Mouse (Mus musculus) midbrain, embryonic 15.5 days (tissue): ENCODE data around the gene Gm7879. TPM values are rescaled to one million over a fixed set of nuclear protein-coding genes. Genes with fewer than 3 reads are reported as not detected.
"Not testable (repeated sequence)": the region's sequence is repeated elsewhere in the genome, so short reads cannot be mapped to it uniquely, and the experiment has no call there.

Source experiments
- ATAC-seq: fragments of 200-750 bp; cut with Nextera tagmentation; replicated peaks from 2 replicates; pipeline ENCODE4 v1.8.0; 2017; ENCODE audit warnings: moderate TSS enrichment
- H3K27ac ChIP-seq: fragments of 300-500 bp; sonication (generic); 2 replicates; pipeline ENCODE4 v1.5.1; 2015; ENCODE audit warnings: mild to moderate bottlenecking, inconsistent platforms
- H3K27me3 ChIP-seq: fragments of 300-500 bp; sonication (generic); replicated peaks from 2 replicates; pipeline ENCODE4 v1.6.1; 2015; ENCODE audit warnings: inconsistent platforms
- H3K36me3 ChIP-seq: fragments of 300-500 bp; sonication (generic); replicated peaks from 2 replicates; pipeline ENCODE4 v1.6.1; 2015; ENCODE audit warnings: inconsistent platforms
- H3K4me1 ChIP-seq: fragments of 300-500 bp; sonication (generic); 2 replicates; pipeline ENCODE4 v1.6.1; 2015; ENCODE audit warnings: inconsistent platforms
- H3K4me2 ChIP-seq: fragments of 300-500 bp; sonication (generic); 2 replicates; pipeline ENCODE4 v1.6.1; 2015; ENCODE audit warnings: inconsistent platforms, mild to moderate bottlenecking, moderate library complexity
- H3K4me3 ChIP-seq: fragments of 300-500 bp; sonication (generic); 2 replicates; pipeline ENCODE4 v1.5.1; 2015; ENCODE audit warnings: mild to moderate bottlenecking, inconsistent platforms
- H3K9ac ChIP-seq: fragments of 300-500 bp; sonication (generic); 2 replicates; pipeline ENCODE4 v1.6.1; 2015; ENCODE audit warnings: mild to moderate bottlenecking, inconsistent platforms
- H3K9me3 ChIP-seq: fragments of 300-500 bp; sonication (generic); 2 replicates; pipeline ENCODE4 v1.6.1; 2016; ENCODE audit warnings: inconsistent platforms
- WGBS: fragments of 180-500 bp; shearing (Covaris S2); methylation state at CpG from one replicate; pipeline ENCODE4 v1.1.7; 2015; ENCODE audit warnings: mixed read lengths; 5-methylcytosine and 5-hydroxymethylcytosine counted together
- polyA plus RNA-seq: library from polyadenylated mRNA; unstranded; fragments of >200 nt; fragmentation: Nextera tagmentation; extraction: Ambion mirVana; gene quantifications from 2 replicates; pipeline ENCODE4 v1.2.1, GENCODE M21; 2015

The Gm7879 gene
- polyA plus RNA-seq: 0.83 TPM in 1 of 2 replicates, not detected in the other

DNA sequence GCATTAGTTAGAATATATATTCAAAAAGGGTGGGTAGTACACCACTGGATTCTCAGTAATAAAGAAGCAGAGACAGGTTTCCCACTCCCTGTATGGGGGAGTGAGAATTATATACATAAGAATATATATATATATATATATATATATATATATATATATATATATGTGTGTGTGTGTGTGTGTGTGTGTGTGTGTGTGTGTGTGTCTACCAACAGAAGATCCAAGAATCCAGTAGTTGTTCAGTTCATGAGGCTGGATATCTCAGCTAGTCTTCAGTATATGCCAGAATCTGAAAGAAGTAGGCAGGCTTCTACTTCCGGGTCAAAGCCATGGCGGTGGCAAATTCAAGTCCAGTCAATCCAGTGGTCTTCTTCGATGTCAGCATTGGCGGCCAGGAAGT lies at the start of gene Gm7879:
Gm7879 (plus strand) TSS at position 301 of the 400 bp plus-strand sequence.
- H3K9ac ChIP-seq, ATAC-seq, H3K27me3 ChIP-seq, H3K36me3 ChIP-seq, H3K4me3 ChIP-seq, H3K4me1 ChIP-seq, H3K9me3 ChIP-seq, H3K4me2 ChIP-seq, H3K27ac ChIP-seq: not testable (repeated sequence)
- 96% methylated on average over 4 of the region's 4 CpGs for WGBS

DNA sequence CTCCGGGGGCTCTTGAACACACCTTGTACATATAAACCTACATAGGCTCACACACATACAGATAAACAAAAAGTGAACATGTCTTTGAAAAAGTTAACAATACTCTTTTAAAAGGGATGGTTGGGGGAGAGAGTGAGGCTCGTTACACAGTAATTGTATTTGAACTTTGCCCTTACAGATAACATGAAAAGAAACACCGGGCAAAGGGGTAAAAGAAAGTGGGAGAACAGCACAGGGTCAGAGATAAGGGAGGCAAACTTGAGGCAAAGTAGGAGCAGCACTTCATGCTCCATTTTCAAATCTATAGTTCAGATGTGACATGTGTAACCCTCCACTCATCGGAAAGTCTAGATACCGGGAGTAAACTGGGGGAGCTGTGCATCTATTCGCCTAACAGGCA lies 49.3 kb upstream of the Gm7879 start:
- Histone ChIP-seq H3K9me3 (no peaks in the 10 kb centered on the region), H3K4me3 (no peak overlapping the region), H3K9ac (no peak overlapping the region), H3K4me1 (peaks cover 3% of the 10 kb centered on the region), H3K36me3 (no peaks in the 10 kb centered on the region), H3K27me3 (no peaks in the 10 kb centered on the region; the same call in 1 of the 2 replicates), H3K4me2 (no peak overlapping the region), H3K27ac (no peak overlapping the region)
- WGBS: 88% methylated on average over 6 of the region's 6 CpGs
- ATAC-seq: no peak

GRCm38 (mm10) chr5:43865316-43865715 lies 47.6 kb upstream of the Gm7879 start:
- no peak overlapping the region for H3K9ac ChIP-seq
- peaks cover 12% of the 10 kb centered on the region for H3K4me1 ChIP-seq
- H3K4me3 ChIP-seq: no peak overlapping the region
- H3K27me3 ChIP-seq: no peaks in the 10 kb centered on the region; the same call in 1 of the 2 replicates
- WGBS: 85% methylated on average over 2 of the region's 2 CpGs
- no peaks in the 10 kb centered on the region for H3K36me3 ChIP-seq
- ATAC-seq: no peak
- H3K9me3 ChIP-seq: no peaks in the 10 kb centered on the region
- no peak overlapping the region for H3K27ac ChIP-seq
- no peak overlapping the region for H3K4me2 ChIP-seq

GRCm38 (mm10) chr5:43868253-43868652 lies 44.7 kb upstream of the Gm7879 start, which contains the start of gene Cd38:
Gene Cd38, plus strand, starts transcription at chr5:43868553.
- ATAC-seq: peak; percentile 17; the same call in 1 of the 2 replicates
- Histone ChIP-seq H3K4me2 (peak within 1 kb of the TSS; percentile 66), H3K4me1 (peaks cover 12% of the 10 kb centered on the region), H3K27ac (no peak within 1 kb of the TSS), H3K36me3 (no peaks in the 10 kb centered on the region), H3K27me3 (no peaks in the 10 kb centered on the region; the same call in 1 of the 2 replicates), H3K9me3 (no peaks in the 10 kb centered on the region), H3K4me3 (peak within 1 kb of the TSS; percentile 32), H3K9ac (0 out of 2 replicates have a peak within 1 kb of the TSS, but pooled peaks have one; percentile 5)

DNA sequence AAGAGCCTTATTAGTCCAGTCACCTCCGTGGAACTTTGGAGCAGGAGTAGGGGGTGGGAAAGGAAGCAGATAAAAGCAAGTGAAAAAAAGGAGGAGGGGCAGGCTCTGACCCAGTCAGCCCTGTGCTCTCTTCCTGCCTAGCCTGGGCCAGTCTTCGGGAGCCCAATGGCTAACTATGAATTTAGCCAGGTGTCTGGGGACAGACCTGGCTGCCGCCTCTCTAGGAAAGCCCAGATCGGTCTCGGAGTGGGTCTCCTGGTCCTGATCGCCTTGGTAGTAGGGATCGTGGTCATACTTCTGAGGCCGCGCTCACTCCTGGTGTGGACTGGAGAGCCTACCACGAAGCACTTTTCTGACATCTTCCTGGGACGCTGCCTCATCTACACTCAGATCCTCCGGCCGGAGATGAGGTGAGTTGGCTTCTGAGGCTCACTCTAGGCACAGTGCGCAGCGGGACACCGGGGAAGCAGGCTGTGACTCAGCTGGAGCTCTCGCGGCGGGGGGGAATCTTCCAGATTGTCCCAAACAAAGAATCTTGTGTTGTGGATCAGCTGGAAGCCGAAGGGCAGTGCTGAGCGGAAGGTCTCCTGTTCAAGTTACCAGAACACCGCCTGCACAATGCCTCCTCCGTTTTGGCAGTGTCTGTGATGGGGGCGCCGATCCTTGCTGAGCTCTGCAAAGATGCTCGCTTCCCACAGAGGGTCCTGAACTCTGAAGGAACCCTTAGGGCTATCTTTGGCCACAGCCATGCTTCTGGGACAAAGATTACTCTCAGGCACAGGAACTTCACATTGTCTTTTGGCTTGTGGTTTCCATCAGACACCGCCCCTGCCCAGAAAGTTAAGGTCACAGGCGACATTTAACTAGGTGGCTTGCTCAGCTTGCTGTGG lies 44.0 kb upstream of the Gm7879 start:
- Histone ChIP-seq H3K36me3 (no peaks in the 10 kb centered on the region), H3K4me2 (peak overlapping the region; percentile 66), H3K9ac (0 out of 2 replicates have a peak overlapping the region, but pooled peaks have one; percentile 5), H3K4me3 (peak overlapping the region; percentile 32), H3K27ac (no peak overlapping the region), H3K4me1 (peaks cover 12% of the 10 kb centered on the region), H3K27me3 (no peaks in the 10 kb centered on the region; the same call in 1 of the 2 replicates), H3K9me3 (no peaks in the 10 kb centered on the region)
- ATAC-seq: peak; percentile 69; the same call in 1 of the 2 replicates
- WGBS: 4% methylated on average over 28 of the region's 28 CpGs

DNA sequence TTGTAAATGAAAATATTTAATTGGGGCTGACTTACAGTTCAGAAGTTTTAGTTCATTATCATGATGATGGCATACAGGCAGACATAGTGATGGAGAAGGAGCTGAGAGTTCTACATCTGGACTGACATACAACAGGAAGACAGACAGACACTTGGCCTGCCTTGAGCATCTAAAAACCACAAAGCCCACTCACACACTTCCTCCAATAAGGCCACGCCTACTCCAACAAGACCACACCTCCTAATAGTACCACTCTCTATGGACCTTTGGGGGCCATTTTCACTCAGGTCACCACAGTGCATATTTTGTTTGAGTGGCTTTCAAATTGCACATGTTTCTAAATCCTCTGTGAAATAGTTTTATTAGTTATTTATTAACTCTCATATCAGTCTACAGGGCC lies 41.1 kb upstream of the Gm7879 start:
- no peak overlapping the region for H3K9ac ChIP-seq
- H3K4me3 ChIP-seq: no peak overlapping the region
- ATAC-seq: no peak
- H3K36me3 ChIP-seq: no peaks in the 10 kb centered on the region
- H3K9me3 ChIP-seq: no peaks in the 10 kb centered on the region
- peaks cover 12% of the 10 kb centered on the region for H3K4me1 ChIP-seq
- WGBS: 62% methylated on average over 1 of the region's 1 CpGs
- H3K27me3 ChIP-seq: no peaks in the 10 kb centered on the region; the same call in 1 of the 2 replicates
- H3K4me2 ChIP-seq: no peak overlapping the region
- no peak overlapping the region for H3K27ac ChIP-seq

- 70% methylated on average over 1 of the region's 1 CpGs for WGBS
Measured at GRCm38 (mm10) chr5:43872652-43873051, 40.3 kb upstream of the Gm7879 start.

DNA sequence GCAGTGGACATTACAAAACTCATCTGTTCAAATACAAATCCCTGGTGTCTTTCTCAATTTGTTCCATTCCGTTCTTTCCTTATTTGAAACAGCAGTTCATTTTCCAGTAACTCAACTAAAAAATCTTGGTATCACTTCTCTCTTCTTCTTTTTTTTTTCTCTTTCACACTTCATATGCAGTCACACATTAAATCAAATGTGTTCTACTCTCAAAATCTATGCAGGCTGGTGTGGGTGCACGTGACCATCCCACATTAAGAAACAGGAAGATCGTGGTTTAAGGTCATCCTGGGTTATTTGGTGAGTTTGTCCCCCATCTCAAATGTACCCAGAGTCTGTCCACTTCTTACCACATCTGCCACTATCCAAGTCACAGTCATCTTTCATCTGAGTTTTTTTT lies 30.9 kb upstream of the Gm7879 start:
- Histone ChIP-seq H3K27ac (no peak overlapping the region), H3K27me3 (no peaks in the 10 kb centered on the region), H3K4me1 (no peaks in the 10 kb centered on the region), H3K9me3 (no peaks in the 10 kb centered on the region), H3K36me3 (no peaks in the 10 kb centered on the region), H3K9ac (no peak overlapping the region), H3K4me3 (no peak overlapping the region), H3K4me2 (no peak overlapping the region)
- ATAC-seq: no peak
- WGBS: 88% methylated on average over 3 of the region's 3 CpGs

More at GRCm38 (mm10) chr5:43872652-43873051, 40.3 kb upstream of the Gm7879 start:
- Histone ChIP-seq H3K9ac (no peak overlapping the region), H3K36me3 (no peaks in the 10 kb centered on the region), H3K27ac (no peak overlapping the region), H3K4me1 (peaks cover 12% of the 10 kb centered on the region), H3K9me3 (no peaks in the 10 kb centered on the region), H3K4me2 (no peak overlapping the region), H3K27me3 (no peaks in the 10 kb centered on the region; the same call in 1 of the 2 replicates), H3K4me3 (no peak overlapping the region)
- ATAC-seq: no peak

DNA sequence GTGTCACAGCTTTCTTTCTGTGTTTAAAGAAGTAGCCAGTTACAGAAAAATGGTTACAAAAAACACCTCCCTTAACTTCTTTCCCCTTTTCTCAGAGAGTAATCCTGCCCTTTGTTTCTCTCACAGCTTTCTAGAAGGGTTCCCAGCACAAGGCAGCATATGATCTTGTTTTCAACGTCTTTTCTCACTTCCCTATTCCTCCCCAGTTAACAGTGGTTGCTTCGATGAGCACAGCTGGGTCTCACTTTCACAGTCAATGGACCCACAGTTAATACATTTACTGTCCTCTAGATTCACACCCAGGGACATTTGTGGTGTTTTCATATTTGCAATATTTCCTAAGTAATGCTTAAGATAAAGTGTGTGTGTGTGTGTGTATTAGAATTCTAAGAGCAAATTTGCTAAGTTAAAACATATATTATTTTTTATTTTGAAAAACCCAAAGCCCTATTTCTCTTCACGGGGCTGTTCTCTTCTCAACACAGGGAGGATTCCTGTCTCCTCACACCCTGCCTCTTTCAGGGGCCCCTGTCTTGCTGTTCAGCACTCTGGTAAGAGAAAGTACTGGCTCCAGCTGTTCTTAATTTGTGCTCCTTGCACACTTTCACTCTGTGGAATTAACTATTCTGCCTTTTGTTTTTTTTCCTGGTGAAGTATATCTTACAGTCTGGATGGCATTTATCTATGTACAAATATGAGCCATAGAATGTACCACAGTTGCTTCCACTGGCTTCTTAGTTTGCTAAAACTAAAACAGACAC lies 27.7 kb upstream of the Gm7879 start:
- Histone ChIP-seq H3K4me1 (no peaks in the 10 kb centered on the region), H3K27me3 (no peaks in the 10 kb centered on the region), H3K9me3 (no peaks in the 10 kb centered on the region), H3K27ac (no peak overlapping the region), H3K36me3 (no peaks in the 10 kb centered on the region), H3K4me3 (no peak overlapping the region), H3K4me2 (no peak overlapping the region), H3K9ac (no peak overlapping the region)
- no peak for ATAC-seq
- WGBS: 23% methylated on average over 3 of the region's 3 CpGs

GRCm38 (mm10) chr5:43892386-43892785 lies 20.6 kb upstream of the Gm7879 start:
- no peak overlapping the region for H3K27ac ChIP-seq
- no peaks in the 10 kb centered on the region for H3K4me1 ChIP-seq
- H3K9ac ChIP-seq: no peak overlapping the region
- no peak for ATAC-seq
- no peaks in the 10 kb centered on the region for H3K27me3 ChIP-seq
- H3K36me3 ChIP-seq: no peaks in the 10 kb centered on the region
- H3K4me2 ChIP-seq: no peak overlapping the region
- H3K9me3 ChIP-seq: no peaks in the 10 kb centered on the region
- 21% methylated on average over 1 of the region's 1 CpGs for WGBS
- H3K4me3 ChIP-seq: no peak overlapping the region

- no peak overlapping the region for H3K4me3 ChIP-seq
- H3K27me3 ChIP-seq: no peaks in the 10 kb centered on the region
- H3K9me3 ChIP-seq: no peaks in the 10 kb centered on the region
- no peak overlapping the region for H3K27ac ChIP-seq
- H3K4me2 ChIP-seq: no peak overlapping the region
- ATAC-seq: no peak
- H3K36me3 ChIP-seq: no peaks in the 10 kb centered on the region
- H3K9ac ChIP-seq: no peak overlapping the region
- 79% methylated on average over 2 of the region's 2 CpGs for WGBS
- H3K4me1 ChIP-seq: no peaks in the 10 kb centered on the region
Measured at GRCm38 (mm10) chr5:43894113-43894512, 18.8 kb upstream of the Gm7879 start.

- H3K4me3 ChIP-seq: no peak overlapping the region
- WGBS: 95% methylated on average over 3 of the region's 3 CpGs
- no peaks in the 10 kb centered on the region for H3K36me3 ChIP-seq
- H3K27ac ChIP-seq: no peak overlapping the region
- H3K9me3 ChIP-seq: no peaks in the 10 kb centered on the region
- no peaks in the 10 kb centered on the region for H3K27me3 ChIP-seq
- no peak overlapping the region for H3K4me2 ChIP-seq
- H3K9ac ChIP-seq: no peak overlapping the region
- ATAC-seq: no peak
- H3K4me1 ChIP-seq: no peaks in the 10 kb centered on the region
Measured at GRCm38 (mm10) chr5:43895931-43896330, 17.0 kb upstream of the Gm7879 start.
